Mouse (Mus musculus): Measurements from ENCODE around the gene Ralgds. TPM values are rescaled to one million over a fixed set of nuclear protein-coding genes. Genes with fewer than 3 reads are reported as not detected.

Ralgds gene
- polyA plus RNA-seq, 1 experiment from 2014 or later, result 75.0 TPM

DNA sequence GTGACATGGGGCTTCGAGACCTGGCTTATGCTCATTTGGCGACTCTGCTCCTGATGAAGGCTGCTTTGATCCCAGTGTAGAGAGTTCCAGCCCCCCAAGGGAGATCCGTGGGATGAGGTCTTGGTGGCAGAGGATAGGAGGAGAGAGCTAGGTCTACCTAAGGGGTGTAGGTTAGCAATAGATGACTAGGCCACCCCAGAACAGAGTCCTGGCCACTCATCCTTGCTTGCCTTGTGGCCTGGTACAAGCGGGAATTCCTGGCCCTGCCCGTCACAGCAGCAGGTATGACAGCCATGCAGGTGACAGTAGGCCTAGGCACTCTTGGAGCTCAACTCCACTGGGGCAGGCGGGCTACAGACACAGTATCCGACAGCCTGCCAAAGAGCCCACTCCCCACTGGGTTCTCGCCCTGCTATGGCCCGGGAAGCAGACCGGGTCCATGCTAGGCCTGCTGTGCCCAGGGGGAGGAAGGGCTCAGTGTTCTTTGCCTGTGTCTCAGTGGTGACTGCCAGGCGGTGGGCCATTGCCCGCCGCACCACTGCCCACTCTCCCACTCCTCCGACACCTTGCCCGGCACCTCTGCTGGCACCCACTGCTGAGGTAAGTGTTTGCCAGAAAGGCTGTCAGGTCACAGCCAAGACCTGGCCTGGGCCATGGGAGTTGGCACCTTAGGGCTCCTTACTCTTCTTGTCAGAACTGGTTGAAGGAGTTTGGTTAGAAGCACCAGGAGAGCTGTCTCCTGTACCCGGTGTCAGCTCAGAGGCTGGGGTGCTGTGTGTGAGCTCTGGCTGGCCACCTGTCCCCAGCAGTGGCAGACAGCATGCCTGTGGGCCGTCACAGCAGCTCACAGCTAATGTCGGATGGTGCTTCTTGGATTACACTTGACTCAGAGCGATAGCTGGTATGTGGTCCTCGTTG lies 14.8 kb downstream of the Ralgds start:
- WGBS, result 78% methylated on average over 20 of the region's 20 CpGs
- Histone ChIP-seq H3K36me3 (ENCODE audit: control insufficient read depth, insufficient read depth, low read length) (no peaks in the 10 kb centered on the region), H3K27ac (ENCODE audit: low read depth, low read length) (no peak overlapping the region), H3K27me3 (replicated peaks; ENCODE audit: control insufficient read depth, insufficient read depth, low read length) (no peaks in the 10 kb centered on the region), H3K4me1 (ENCODE audit: control insufficient read depth, insufficient read depth, low read depth, low read length) (peaks cover 60% of the 10 kb centered on the region), H3K4me3 (ENCODE audit: low read length) (no peak overlapping the region), H3K4me2 (ENCODE audit: low read length) (no peak overlapping the region), H3K9ac (ENCODE audit: low read depth, low read length) (no peak overlapping the region), H3K9me3 (ENCODE audit: control insufficient read depth, low read length) (no peaks in the 10 kb centered on the region)
- no peak for ATAC-seq

DNA sequence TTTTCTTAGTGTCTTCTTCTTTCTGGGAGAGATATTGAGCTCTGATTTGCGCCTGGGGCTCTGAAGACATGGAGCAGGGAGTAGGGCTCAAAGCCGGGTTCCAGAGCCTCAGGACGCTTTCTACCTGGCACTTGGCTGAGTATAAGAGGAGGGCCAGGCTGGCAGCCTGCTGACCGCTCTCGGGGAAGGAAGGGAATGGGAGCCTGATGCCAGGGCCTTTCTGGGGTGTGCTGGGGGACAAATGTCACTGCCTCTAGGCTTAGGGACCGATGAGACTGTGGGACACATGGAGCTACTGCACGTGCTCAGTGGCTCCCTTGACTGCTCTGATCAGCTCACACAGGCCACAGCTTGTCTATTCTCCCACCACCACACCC lies 15.4 kb downstream of the Ralgds start:
- H3K4me1 ChIP-seq (ENCODE audit: control insufficient read depth, insufficient read depth, low read depth, low read length), result peaks cover 65% of the 10 kb centered on the region
- whole genome bisulfite sequencing, result 87% methylated on average over 7 of the region's 7 CpGs
- ATAC-seq, result no peak
- no peaks in the 10 kb centered on the region for H3K36me3 ChIP-seq (ENCODE audit: control insufficient read depth, insufficient read depth, low read length)
- H3K4me2 ChIP-seq (ENCODE audit: low read length), result no peak overlapping the region
- H3K27me3 ChIP-seq (replicated peaks; ENCODE audit: control insufficient read depth, insufficient read depth, low read length), result no peaks in the 10 kb centered on the region
- no peak overlapping the region for H3K27ac ChIP-seq (ENCODE audit: low read depth, low read length)
- H3K4me3 ChIP-seq (ENCODE audit: low read length), result no peak overlapping the region
- H3K9ac ChIP-seq (ENCODE audit: low read depth, low read length), result no peak overlapping the region
- H3K9me3 ChIP-seq (ENCODE audit: control insufficient read depth, low read length), result no peaks in the 10 kb centered on the region

DNA sequence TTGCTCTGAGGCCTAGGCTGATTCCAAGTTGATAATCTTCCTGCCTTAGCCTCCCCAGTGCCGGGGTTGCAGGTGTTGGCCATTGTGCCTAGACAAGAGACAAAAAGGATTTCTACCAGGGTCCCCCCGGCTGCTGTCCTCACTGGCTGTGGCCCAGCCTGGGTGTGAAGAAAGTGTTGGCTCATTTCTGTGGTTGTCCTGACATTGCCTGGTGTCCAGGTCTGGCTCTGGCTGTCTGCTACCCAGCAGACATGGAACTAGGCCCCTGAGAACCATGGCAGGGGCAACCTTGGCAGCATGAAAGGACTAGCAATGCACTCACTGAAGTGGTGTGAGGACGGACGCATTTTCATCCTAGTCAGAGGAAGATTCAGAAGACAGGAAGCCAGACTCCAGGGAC lies 16.9 kb downstream of the Ralgds start:
- Histone ChIP-seq H3K4me3 (ENCODE audit: low read length) (no peak overlapping the region), H3K36me3 (ENCODE audit: control insufficient read depth, insufficient read depth, low read length) (no peaks in the 10 kb centered on the region), H3K4me1 (ENCODE audit: control insufficient read depth, insufficient read depth, low read depth, low read length) (peaks cover 76% of the 10 kb centered on the region), H3K9me3 (ENCODE audit: control insufficient read depth, low read length) (no peaks in the 10 kb centered on the region), H3K4me2 (ENCODE audit: low read length) (no peak overlapping the region), H3K27ac (ENCODE audit: low read depth, low read length) (peak overlapping the region; percentile 31; the same call in 1 of the 2 replicates), H3K27me3 (replicated peaks; ENCODE audit: control insufficient read depth, insufficient read depth, low read length) (no peaks in the 10 kb centered on the region), H3K9ac (ENCODE audit: low read depth, low read length) (no peak overlapping the region)
- 62% methylated on average over 4 of the region's 4 CpGs for WGBS
- no peak for ATAC-seq

DNA sequence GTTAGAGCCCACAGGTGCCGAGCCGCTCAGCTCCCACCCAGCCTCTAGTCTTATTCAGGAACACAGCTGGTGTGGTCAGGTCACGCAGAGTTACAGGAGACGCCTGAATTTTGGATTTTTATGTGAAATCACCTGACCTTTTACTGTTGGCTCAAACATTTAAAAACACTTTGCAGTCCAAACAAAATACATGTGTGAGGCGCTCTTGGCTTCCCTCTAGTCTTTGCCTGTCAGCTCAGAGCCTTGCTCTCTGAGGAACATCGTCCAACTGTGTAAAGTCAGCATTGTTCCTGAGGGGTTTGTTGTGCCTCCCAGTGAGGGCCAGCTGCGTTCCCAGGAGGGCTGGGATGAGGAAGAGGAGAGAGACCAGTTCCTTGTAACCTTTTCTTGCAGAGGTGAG lies 17.4 kb downstream of the Ralgds start:
- ATAC-seq, result no peak
- 53% methylated on average over 7 of the region's 7 CpGs for WGBS
- Histone ChIP-seq H3K9me3 (ENCODE audit: control insufficient read depth, low read length) (no peaks in the 10 kb centered on the region), H3K4me1 (ENCODE audit: control insufficient read depth, insufficient read depth, low read depth, low read length) (peaks cover 76% of the 10 kb centered on the region), H3K27ac (ENCODE audit: low read depth, low read length) (no peak overlapping the region), H3K4me3 (ENCODE audit: low read length) (no peak overlapping the region), H3K4me2 (ENCODE audit: low read length) (no peak overlapping the region), H3K36me3 (ENCODE audit: control insufficient read depth, insufficient read depth, low read length) (no peaks in the 10 kb centered on the region), H3K27me3 (replicated peaks; ENCODE audit: control insufficient read depth, insufficient read depth, low read length) (no peaks in the 10 kb centered on the region), H3K9ac (ENCODE audit: low read depth, low read length) (no peak overlapping the region)

DNA sequence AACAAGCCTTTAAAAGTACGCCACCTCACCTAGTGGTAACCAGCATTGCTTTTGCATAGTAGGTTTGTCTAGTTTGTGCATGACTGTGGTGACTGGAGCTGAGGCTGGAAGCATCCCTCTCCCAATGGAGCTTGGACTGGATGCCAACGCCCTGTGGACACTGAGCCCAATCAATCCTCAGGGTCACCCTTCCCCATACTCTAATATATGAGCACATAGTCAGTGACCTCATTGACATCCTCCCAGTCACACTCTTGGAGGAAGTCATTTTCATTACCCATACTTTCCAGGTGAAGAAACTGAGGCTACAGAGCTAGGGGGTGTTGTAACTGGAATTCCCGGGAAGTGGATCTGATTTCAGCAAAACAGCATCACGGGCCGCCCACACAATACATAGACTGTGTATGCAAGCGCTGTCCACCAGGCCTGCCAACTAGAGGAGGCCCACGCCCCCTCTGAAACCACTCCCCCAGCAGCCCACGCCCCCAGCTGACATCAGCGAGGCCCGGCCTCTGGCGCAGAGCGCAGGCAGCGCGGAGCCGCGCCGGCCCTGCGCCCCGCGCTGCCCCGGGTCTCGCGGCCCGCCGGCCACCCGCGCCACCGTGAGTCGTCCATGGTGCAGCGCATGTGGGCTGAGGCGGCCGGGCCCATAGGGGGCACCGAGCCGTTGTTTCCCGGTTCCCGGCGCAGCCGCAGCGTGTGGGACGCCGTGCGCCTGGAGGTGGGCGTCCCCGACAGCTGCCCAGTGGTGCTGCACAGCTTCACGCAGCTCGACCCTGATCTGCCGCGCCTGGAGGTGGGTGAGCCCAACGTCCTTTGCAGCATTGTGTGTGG lies 20.2 kb downstream of the Ralgds start:
- H3K27me3 ChIP-seq (replicated peaks; ENCODE audit: control insufficient read depth, insufficient read depth, low read length), result no peaks in the 10 kb centered on the region
- H3K9me3 ChIP-seq (ENCODE audit: control insufficient read depth, low read length), result no peaks in the 10 kb centered on the region
- ATAC-seq, result peak; percentile 91
- H3K4me2 ChIP-seq (ENCODE audit: low read length), result peak overlapping the region; percentile 77
- peak overlapping the region; percentile 76 for H3K9ac ChIP-seq (ENCODE audit: low read depth, low read length)
- H3K4me1 ChIP-seq (ENCODE audit: control insufficient read depth, insufficient read depth, low read depth, low read length), result peaks cover 79% of the 10 kb centered on the region
- peak overlapping the region; percentile 79 for H3K27ac ChIP-seq (ENCODE audit: low read depth, low read length)
- no peaks in the 10 kb centered on the region for H3K36me3 ChIP-seq (ENCODE audit: control insufficient read depth, insufficient read depth, low read length)
- WGBS, result 3% methylated on average over 34 of the region's 49 CpGs
- peak overlapping the region; percentile 56 for H3K4me3 ChIP-seq (ENCODE audit: low read length)

DNA sequence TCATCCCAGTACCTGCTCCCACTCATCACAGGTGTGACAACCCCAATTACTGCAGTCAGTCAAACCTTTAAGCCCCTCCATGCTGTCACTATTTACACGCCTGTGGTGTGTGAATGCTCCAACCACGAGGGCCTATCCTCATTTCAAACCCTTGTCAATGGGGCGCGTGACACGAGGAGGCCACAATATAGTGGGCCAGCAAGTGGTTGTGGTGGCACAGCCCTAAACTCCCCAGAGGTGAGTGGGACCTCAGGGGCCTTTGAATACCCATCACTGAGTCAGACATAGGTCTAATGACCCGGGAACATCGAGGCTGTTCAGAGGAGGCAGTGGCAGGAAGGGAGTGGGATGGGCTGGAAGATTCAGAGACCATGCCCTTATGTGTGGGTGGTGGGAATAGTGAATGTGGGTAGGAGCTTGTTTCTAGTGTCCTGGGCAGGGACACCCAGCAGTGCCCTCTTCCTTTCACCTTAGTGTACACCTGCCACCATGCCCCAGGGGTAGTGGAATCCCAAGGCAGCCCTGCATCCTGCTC lies 21.0 kb downstream of the Ralgds start:
- H3K9ac ChIP-seq (ENCODE audit: low read depth, low read length), result peak overlapping the region; percentile 76
- peaks cover 82% of the 10 kb centered on the region for H3K4me1 ChIP-seq (ENCODE audit: control insufficient read depth, insufficient read depth, low read depth, low read length)
- H3K4me2 ChIP-seq (ENCODE audit: low read length), result peak overlapping the region; percentile 77
- peak; percentile 14; the same call in 1 of the 2 replicates for ATAC-seq
- no peaks in the 10 kb centered on the region for H3K36me3 ChIP-seq (ENCODE audit: control insufficient read depth, insufficient read depth, low read length)
- no peaks in the 10 kb centered on the region for H3K9me3 ChIP-seq (ENCODE audit: control insufficient read depth, low read length)
- H3K4me3 ChIP-seq (ENCODE audit: low read length), result peak overlapping the region; percentile 56
- H3K27me3 ChIP-seq (replicated peaks; ENCODE audit: control insufficient read depth, insufficient read depth, low read length), result no peaks in the 10 kb centered on the region
- WGBS, result 35% methylated on average over 7 of the region's 7 CpGs
- H3K27ac ChIP-seq (ENCODE audit: low read depth, low read length), result peak overlapping the region; percentile 79

DNA sequence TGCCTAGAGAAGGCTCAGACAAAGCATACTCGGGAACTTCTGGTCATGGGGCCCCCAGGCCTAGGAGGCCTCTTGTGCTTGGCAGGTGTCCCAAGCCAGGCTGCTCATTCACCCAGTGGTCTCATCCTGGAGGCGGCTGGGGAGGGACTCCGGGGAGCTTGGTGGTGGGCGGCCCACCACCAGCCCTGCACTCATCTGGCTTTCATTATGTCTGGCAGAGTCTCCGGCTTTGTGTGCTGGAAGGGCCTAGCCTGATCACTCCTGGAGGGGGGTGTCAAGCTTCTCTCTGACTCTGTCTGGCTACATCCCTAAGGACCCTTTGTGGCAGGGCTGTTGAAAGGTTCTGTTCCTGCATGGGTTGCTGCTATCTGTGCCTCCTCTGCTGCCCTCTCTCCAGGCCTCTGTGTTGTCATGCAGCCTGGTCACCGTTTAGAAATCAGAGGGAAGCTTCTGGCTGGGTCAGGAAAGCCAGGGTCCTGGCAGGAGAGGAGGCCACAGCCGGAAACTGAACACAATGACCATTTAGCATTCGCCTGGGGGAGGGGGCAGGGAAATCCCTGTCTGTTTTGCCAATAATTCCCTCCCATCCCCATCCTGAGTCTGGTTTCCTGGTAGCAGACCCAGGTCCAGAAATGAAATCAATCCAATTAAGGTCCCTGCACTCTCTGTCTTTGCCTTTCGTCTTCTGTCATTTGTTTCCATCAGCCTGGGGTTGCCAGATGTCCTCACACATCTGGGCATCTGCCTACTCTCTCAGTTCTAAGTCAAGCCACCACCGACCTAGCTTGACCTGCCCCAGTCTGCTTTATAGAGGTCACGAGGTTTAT lies 21.7 kb downstream of the Ralgds start:
- H3K27ac ChIP-seq (ENCODE audit: low read depth, low read length), result peak overlapping the region; percentile 79
- peak overlapping the region; percentile 77 for H3K4me2 ChIP-seq (ENCODE audit: low read length)
- H3K36me3 ChIP-seq (ENCODE audit: control insufficient read depth, insufficient read depth, low read length), result no peaks in the 10 kb centered on the region
- ATAC-seq, result peak; percentile 16
- H3K9me3 ChIP-seq (ENCODE audit: control insufficient read depth, low read length), result no peaks in the 10 kb centered on the region
- H3K27me3 ChIP-seq (replicated peaks; ENCODE audit: control insufficient read depth, insufficient read depth, low read length), result no peaks in the 10 kb centered on the region
- peak overlapping the region; percentile 56 for H3K4me3 ChIP-seq (ENCODE audit: low read length)
- 17% methylated on average over 10 of the region's 11 CpGs for WGBS
- peaks cover 83% of the 10 kb centered on the region for H3K4me1 ChIP-seq (ENCODE audit: control insufficient read depth, insufficient read depth, low read depth, low read length)
- peak overlapping the region; percentile 76 for H3K9ac ChIP-seq (ENCODE audit: low read depth, low read length)

DNA sequence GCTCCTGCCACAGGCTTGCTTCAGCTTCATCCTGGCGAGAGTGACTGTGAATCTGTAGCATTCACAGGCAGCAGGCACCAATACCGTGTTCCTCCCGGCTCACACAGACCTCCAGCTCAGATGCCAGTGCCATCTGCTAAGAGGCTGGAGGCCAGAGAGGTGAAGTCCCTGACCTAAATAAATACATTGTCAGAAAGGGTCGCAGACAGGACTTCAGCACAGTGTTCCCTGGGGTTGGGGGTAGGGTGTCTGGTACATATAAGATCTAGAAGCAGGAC lies 22.3 kb downstream of the Ralgds start:
- Histone ChIP-seq H3K9me3 (ENCODE audit: control insufficient read depth, low read length) (no peaks in the 10 kb centered on the region), H3K4me2 (ENCODE audit: low read length) (peak overlapping the region; percentile 77), H3K4me3 (ENCODE audit: low read length) (no peak overlapping the region), H3K9ac (ENCODE audit: low read depth, low read length) (peak overlapping the region; percentile 76; the same call in 1 of the 2 replicates), H3K4me1 (ENCODE audit: control insufficient read depth, insufficient read depth, low read depth, low read length) (peaks cover 83% of the 10 kb centered on the region), H3K36me3 (ENCODE audit: control insufficient read depth, insufficient read depth, low read length) (no peaks in the 10 kb centered on the region), H3K27me3 (replicated peaks; ENCODE audit: control insufficient read depth, insufficient read depth, low read length) (no peaks in the 10 kb centered on the region), H3K27ac (ENCODE audit: low read depth, low read length) (peak overlapping the region; percentile 79)
- no peak for ATAC-seq
- WGBS, result 25% methylated on average over 4 of the region's 4 CpGs

All from hindbrain, embryonic 16.5 days (tissue).